Mouse (Mus musculus): ENCODE measurements around the gene Garnl3.

Garnl3 gene

DNA sequence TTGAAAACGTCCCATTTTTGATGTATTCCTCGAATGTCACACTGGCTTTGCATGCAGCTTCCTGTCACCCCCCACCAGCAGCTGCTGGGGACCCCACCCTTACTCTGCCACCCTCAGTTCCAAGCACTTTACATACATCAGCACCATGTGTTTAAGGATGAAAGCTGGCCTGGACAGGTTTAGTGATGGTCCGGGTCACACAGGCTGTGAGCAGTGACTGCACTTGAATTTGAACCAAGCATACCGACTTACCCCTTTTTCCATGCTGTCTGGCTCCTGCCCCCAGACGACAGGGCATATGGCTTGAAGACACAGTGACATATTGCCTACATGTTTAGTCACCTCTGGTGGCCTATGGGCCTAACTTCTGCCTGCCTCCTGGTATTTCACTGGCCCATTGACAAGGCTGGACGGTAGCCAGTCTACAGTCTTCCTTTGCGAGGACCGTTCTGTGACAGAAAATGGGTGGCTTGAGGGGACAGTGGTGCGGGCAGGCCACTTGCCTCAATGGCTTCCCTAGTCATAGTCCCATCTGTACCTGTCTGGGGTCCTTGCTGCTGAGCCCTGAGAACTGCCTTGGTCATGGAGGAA, 163.3 kb downstream of the Garnl3 start:
- DNase-seq (ENCODE audit: low spot score): no peak

DNA sequence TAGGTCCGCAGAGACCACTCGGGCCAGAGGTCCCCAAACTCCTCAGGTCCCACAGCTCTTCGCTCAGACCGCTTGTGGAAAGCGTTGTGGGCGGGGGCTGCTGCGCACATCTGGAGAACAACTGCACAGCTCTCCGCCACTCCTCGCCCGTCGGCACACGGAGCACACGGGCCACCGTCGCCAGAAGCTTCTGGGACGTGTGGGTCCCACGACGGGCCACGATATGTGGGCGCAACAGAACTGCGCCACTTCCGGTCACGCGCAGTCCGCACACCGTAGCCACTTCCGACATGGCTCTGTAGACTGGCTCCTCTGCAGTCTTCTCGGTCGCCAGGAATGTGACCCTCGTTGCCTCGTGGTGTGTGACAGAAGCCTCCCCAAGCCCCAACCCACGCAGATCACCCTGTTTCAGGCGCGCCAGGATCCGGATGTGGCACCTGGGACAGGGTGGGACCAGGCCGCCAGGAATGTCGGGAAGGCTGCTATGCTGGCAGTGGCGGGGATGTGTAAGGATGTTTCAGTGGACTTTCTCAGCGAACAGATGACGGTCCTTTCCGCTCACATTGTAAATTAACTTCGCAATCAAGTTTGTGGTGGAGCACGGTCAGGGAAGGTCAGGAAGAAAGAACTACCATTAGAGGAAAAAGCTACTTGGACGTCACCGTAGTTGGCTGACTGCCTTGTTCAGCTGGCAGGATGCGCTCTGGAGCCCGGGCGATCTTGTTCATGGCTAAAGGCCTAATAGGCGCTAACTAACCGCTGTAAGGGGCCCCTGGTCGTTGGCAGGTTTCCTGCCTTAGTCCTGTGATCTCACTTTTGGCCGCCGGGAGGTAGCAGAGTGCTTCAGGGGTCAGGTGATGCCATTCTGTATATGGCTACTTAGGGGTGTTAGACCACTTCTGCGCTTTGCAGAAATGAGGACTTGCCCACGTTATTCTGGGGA, 164.5 kb downstream of the Garnl3 start:
- DNase-seq (ENCODE audit: low spot score): peak; percentile 76

DNA sequence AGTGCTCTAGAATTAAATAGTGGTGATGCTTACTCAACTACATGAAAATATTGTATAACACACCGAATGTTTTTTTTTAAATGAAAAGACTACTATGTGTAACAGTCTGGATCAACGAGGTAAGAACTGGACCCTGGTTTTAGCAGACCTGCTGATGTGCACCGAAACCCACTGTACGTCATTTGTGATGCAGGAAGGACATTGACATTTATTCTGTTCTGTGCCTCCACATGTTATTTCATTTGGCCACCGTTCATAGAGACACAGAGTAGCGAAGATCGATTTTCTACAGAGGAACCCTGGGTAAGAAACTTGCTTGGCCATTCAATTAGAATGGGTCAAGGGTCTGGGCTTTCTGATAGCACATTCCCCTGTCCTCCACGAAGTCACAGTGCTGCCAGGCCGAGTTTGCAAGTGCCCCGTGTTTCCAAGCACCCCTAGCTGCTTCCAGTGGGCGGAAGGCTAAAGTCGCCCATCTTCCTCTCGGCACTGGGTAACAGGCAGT, 165.2 kb downstream of the Garnl3 start:
- DNase-seq (ENCODE audit: low spot score): no peak

DNA sequence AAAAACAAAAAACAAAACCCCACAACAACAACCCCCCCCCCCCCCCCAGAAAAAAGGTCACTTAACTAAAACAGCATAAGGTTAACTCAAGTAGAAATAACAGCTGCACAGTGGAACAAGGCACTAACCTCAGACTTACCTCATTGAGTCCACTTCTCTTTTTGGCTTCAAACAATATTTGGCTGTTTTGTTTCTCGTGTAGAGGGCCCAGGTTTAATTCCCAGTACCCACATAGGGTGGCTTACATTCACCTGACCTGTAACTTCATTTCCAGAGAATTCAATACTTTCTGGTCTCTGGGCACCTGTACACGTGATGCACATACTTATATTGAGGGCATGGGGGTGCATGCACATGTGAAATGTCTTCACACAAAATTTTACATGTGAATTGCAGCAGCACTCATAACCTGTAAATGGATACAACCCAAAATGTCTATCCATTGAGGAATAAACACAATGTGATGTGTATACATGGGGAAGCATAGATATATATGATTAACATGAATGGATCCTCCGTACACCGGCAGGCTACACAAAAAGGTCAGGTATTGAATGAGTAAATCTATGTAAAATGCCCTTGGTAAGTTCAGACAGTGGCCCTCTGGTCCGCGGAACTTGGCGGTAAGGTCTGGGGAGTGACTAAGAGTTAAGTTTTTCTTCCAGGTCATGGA, 165.8 kb downstream of the Garnl3 start:
- no peak for DNase-seq (ENCODE audit: low spot score)

DNA sequence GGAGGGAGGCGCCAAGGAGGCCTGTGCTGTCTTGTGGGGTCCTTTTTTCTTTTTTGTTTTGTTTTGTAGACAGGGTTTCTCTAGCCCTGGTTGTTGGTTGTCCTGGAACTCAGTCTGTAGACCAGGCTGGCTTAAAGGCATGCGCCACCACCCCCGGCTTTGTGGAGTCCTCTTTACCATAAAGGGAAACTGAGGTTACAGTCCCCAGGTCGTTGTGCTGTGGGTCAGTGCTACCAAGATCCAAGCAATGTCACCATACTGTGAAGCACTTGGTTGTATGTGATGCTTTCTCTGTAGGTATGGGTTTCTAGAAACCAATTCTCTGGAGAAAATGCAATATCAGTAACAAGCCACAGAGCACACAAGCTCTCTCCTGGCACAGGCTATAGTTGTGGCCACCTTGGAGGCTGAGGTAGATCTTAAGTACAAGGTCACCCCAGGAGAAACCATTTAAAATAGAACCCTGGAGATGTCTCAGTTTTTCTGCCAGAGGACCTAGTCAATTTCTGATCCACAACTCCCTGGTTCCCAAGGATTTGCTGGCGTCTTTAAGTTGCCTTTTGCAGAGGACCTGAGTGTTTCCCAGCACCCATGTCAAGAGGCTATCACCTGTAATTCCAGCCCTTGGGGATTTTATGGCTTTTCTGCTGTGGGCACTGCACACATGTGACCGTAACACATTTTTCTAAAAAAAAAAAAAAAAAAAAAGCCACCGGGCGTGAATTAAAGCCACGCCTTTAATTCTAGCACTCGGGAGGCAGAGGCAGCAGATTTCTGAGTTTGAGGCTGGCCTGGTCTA, 166.6 kb downstream of the Garnl3 start:
- no peak for DNase-seq (ENCODE audit: low spot score)

DNA sequence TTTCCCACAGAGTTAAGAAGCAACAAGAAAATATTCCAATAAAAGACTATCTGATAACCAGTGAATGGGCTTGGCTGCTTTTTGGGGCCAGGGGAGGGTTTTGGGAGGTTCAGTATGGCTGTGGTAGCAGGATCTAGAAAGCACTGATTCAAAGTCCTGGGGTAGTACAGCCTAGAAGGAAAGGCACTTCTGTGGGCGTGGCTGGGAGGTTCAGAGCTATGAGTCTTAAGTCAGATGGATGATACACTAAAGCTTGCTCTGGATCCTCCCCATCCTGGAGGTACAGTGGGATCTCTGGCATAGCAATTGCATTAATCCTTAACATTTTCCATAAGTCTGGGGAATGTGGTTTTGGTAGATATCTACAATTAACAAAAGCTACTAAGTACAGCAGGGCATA, 167.5 kb downstream of the Garnl3 start:
- no peak for DNase-seq (ENCODE audit: low spot score)

DNA sequence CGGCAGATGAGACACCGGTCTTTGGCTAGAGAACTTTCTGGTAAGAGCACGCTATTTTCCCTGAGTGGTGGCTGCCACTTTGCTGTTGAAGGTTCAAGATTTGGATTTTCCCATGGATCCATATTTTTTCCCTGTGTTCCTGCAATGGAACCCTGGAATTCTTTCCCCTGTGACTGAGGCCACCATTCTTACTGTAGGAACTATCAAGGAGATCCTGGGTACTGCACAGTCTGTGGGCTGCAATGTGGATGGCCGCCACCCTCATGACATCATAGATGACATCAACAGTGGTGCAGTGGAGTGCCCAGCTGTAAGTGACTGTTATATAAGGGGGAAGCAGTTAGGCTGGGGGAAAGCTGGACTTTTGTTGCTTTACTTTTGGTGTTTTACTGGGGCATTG, 167.9 kb downstream of the Garnl3 start:
- no peak for DNase-seq (ENCODE audit: low spot score)

DNA sequence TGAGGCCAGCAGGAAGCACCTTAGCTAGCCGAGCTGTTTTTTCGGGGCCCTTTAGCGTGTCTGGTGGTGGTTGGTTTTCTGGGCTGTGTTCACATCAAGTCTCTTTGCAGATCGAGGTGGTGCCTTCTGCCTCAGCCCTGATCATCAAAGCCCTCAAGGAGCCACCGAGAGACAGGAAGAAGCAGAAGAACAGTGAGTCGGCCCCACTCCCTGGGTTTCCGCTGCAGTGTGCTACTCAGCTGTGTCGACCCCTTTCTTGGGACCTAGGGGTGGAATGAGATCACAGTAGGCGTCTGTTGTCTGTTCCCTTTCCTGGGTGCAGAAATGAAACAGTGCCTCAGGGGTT, 168.6 kb downstream of the Garnl3 start:
- DNase-seq (ENCODE audit: low spot score): no peak

DNA sequence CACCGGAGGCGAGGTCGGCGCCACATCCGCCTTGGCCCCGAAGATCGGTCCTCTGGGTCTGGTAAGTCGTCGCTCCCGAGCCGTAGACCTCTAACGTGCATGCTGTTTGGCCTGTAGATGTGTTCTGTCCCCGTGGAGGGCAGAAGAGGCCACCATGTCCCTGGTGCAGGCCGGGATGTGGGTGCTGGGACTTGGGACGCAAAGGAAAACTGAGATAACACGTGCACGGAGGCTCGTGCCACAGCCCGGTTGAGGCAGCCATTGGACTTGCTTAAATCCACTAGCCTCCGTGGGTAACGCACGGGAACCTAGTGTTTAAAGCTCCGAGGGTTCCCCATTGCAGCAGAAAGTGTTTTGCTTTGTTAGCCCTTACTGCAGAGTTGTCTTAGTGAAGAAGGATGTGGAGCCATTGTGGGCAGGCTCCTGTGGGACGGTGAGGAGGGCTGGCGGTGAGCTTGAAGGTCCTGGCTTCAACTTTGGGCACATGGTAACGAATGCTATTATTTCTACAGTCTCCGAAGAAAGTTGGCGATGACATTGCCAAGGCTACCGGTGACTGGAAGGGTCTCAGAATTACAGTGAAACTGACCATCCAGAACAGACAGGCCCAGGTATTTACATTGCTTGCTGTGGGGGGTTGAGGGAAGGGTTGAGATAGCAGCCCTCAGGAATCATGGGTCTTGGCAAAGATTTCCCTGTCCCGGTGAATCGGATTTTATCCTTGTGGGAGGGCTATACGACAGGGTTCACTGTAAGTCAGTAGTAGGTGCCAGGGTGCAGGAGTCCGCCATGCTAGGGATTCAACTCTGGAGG, 169.2 kb downstream of the Garnl3 start:
- peak; percentile 29 for DNase-seq (ENCODE audit: low spot score)

DNA sequence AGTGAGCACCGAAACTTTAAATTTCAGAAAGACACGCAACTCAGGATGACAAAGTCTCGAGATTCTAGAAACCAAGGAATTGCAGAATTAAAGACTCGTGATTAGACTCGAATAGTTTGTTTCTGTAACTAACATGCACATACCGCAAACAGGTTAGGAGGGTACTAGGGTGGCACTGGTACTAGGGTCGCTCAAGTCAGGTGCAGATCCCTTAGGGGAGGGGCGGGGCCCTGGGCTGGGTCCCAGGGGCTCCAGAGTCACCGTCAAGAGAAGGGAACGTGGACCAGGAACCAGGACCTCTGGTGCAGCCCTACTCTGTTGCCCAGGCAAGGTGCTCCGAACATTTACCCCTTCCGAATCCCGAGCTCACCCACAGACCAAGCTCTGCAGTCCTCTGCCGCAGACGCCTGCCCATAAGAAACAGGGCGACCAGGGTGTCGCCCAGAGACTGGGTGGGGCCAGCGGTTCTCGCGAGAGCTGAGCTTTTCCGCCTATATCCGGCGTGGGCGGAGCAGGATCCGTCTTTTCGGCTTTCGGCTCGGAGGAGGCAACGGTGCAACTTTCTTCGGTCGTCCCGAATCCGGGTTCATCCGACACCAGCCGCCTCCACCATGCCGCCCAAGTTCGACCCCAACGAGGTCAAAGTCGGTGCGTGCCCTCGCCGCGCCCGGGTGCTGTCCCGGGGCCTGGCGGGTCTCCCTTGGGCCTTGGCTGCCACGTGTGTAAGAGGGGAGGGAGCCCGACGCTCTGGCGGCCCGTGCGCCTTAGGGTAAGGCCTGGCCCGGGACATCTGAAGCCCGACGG, 170.1 kb downstream of the Garnl3 start, which contains the start of the genes Rpl12 and Lrsam1:
Rpl12 (plus strand) TSS at position 368 of the 804 bp plus-strand sequence.
Lrsam1 (minus strand) TSS at position 423 of the 804 bp plus-strand sequence.
- DNase-seq (ENCODE audit: low spot score): peak; percentile 93

DNA sequence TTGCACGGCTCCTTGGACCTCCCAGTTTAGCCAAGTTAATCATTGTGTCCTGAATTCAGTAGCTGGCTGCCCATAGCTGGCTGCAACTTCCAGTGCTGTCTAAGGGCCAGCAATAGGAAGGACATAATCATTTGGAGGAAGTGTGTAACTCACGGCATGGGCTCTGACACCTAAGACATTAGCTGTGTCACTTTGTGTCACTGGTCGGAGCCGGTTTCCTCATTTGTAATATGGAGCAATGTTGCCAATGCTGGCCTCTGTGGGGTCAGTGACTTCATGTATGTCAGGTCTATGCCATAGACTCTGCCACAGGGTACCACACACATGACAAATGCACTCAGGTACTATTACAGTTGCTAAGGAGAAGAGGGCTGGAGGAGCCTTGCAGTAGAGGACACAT, 171.2 kb downstream of the Garnl3 start:
- no peak for DNase-seq (ENCODE audit: low spot score)

DNA sequence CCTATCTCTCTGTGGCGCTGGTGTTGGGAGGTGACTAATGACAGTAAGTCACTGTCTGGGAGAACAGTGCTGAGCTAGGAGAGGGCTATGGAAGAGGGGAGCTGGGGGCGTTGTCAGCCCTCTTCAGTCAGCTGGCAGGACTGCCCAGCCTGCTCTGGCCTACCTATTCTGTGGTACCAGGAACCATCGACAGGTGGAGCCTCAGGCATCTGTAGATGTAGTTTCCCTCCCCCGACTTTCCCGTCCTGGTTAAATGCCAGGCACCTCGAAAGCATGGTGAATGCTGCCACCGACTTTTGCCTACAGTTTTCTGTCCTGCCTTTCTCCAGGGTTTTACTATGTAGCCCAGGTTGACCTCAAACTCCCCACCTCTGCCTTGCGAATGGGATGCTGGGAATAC, 174.1 kb downstream of the Garnl3 start:
- DNase-seq (ENCODE audit: low spot score): peak; percentile 36

DNA sequence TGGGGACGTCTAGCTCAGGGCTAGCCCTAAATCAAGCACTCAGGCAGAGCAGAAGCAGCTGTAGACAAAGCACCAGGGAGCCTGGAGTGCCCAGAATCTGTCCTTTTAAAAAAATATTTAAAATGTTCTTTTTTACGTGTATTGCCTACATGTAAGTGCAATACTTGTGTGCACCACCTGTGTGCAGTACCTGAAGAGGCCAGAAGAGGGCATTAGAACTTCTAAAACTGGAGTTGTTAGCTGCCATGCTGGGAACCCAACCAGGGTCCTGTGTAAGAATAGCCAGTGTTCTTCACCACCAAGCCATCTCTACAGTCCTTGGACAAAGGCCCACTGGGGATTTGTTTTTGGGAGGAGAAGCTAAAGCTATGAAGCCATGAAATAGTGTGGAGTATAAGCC, 176.9 kb downstream of the Garnl3 start:
- no peak for DNase-seq (ENCODE audit: low spot score)

DNA sequence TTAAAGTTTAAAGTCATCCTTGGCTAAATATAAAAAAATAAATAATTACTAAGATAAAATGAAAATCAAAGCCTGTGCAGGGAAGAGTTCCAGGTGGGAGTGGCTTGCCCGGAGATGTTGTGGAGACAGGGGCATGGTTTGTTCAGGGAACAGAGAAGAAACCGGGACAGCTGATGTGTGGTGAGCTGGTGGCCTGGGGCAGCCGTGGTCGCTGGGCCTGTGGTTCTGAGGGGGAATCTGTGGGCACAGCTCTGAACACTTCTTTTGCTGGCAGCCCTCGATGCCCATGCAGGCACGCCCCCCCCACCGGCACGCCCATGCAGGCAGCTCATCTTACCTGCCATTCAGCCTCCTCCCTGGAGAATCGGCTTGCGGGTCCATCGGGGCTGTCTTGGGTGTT, 184.0 kb downstream of the Garnl3 start:
- DNase-seq (ENCODE audit: low spot score): no peak

DNA sequence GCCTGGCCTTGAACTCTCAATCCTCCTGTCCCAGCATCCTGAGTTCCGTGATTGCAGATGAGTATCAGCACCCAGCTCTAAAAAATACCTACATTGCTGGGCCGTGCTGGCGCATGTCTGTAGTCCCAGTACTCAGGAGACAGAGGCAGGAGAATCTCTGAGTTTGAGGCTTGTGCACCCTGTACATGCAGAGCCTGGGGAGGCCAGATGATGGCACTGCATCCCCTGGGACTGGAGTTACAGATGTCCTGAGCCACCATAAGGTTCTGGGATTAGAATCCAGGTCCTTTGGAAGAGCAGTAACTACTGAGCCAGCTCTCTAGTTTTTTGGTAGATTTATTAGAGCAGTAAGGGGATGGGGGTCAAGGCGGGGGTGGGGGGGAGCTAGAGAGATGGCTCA, 191.0 kb downstream of the Garnl3 start:
- DNase-seq (ENCODE audit: low spot score): no peak

DNA sequence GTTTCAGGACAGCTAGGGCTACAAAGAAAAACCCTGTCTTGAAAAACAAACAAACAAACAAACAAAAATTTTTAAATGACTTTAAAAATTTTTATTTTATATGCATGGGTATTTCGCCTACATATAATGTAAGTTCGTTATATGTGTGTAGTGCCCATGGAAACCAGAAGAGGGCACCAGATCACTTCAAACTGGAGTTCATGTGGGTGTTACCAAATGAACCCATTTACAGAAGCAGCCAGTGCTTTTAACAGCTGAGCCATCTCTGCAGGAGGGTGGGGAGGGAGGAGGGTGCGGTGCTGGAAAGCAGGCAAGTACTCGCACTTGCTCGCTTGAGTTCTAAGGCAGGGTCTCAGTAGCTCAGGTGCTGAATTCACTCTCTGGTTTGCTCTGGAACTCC, 192.0 kb downstream of the Garnl3 start:
- no peak for DNase-seq (ENCODE audit: low spot score)

DNA sequence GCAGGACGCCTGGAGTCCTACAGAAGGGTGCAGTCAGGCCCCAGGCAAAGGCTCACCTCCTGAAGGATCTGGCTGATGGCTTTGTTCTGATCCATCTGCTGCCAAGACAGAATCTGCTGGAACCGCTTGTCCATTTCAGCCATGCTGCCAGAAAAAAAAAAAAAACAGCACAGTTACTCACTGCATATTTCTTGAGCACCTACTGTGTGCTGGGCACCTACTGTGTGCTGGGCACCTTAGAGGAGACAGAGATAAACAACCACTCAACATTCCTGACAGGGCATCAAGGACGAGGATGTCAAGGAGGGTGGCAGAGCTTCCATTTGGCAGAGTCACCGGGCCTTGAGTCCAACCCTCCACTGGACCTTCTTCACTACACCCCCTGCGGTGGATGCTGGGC, 192.7 kb downstream of the Garnl3 start:
- no peak for DNase-seq (ENCODE audit: low spot score)

All from urinary bladder, postnatal 25 days (tissue).